Mouse (Mus musculus): Measurements from ENCODE around the gene Zfp526. TPM values are rescaled to one million over a fixed set of nuclear protein-coding genes. Genes with fewer than 3 reads are reported as not detected.

Gene Zfp526
- total and polyA plus RNA-seq, 3 experiments: 2.2 to 7.0 (median 6.5) TPM

- peaks cover 16 to 64% of the 10 kb centered on the region in 2 experiments for H3K36me3 ChIP-seq (replicated peaks in 1 of 2; ENCODE audit: control insufficient read depth in 1 of 2, insufficient read depth in 1 of 2, low read length in 1 of 2)
Observed at GRCm38 (mm10) chr7:25203624-25204023, 17.6 kb upstream of the Zfp526 start.

DNA sequence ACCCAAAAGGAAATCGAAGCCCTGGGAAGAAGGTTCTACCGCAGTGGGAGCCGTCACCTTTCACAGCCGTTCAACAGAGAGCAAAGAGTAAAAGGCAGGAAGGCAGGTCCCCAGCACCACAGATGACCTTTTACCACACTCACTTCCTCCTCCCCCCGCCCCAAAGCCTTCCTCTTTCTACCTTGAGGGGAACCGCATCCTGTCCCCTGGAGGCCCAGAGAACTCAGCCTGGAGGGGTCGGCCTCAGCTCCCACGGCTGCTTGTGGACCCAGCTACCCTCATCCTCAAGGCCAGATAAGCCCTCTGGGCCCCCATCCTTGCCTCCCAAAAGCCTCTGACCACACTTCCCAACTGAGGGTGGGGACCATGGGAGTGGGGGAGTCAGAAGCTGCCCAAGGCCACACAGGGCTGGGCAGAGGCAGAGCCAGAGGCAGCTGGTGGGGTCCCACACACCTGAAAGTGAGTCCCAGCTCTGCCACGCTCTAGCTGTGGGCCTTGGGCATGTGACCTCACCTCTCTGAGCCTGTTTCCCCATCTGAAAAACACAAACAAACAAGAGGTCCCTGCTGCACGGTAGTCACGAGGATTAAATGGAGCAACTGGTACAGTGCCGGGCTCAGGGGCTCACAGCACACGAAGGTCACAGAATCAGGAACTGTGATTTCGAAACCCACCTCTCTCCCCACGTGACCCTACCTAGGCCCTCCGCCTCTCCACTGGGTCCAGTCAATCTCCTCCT, 15.7 kb upstream of the Zfp526 start:
- H3K4me3 ChIP-seq (replicated peaks in 1 of 3; ENCODE audit: low read depth in 2 of 3, low read length in 2 of 3, poor library complexity in 1 of 3): peak overlapping the region; percentile 27 to 63 (median 41)

More at GRCm38 (mm10) chr7:25203624-25204023, 17.6 kb upstream of the Zfp526 start:
- TF ChIP-seq TCF12 (IDR thresholded peaks at IDR 0.05; ENCODE audit: low read depth, low read length) (no peak), UBTF (IDR thresholded peaks at IDR 0.05; ENCODE audit: low read depth, low read length) (no peak), ZMIZ1 (IDR thresholded peaks at IDR 0.05; ENCODE audit: low read depth, low read length) (no peak), RAD21 (IDR thresholded peaks at IDR 0.05; ENCODE audit: low read depth, low read length) (no peak), ZC3H11A (IDR thresholded peaks at IDR 0.05; ENCODE audit: low read depth, low read length) (no peak)
- Histone ChIP-seq H3K9me3 (replicated peaks; ENCODE audit: low read length) (no peaks in the 10 kb centered on the region), H3K4me3 (replicated peaks in 1 of 3; ENCODE audit: low read depth in 2 of 3, low read length in 2 of 3, poor library complexity in 1 of 3) (no peak overlapping the region), H3K27ac (ENCODE audit: insufficient read depth, low read depth) (no peak overlapping the region), H3K79me2 (replicated peaks; ENCODE audit: control insufficient read depth, extremely low read depth, insufficient read depth, poor library complexity, severe bottlenecking) (no peaks in the 10 kb centered on the region), H3K9ac (ENCODE audit: insufficient read depth, low read depth) (no peak overlapping the region), H3K4me1 (ENCODE audit: control insufficient read depth in 1 of 2, insufficient read depth in 2 of 2) (peaks cover 15 to 42% of the 10 kb centered on the region in 2 experiments), H3K27me3 (replicated peaks) (no peaks in the 10 kb centered on the region), H3K4me2 (ENCODE audit: insufficient read depth, low read depth, poor library complexity, severe bottlenecking) (no peak overlapping the region)
- no peak for DNase-seq (ENCODE audit: extremely low read depth)
- dilution Hi-C loops (cut with MboI; ENCODE audit: extremely low pct_ligation_motif_present, extremely low pct_unique_long_range_greater_than_20kb, low sequenced_read_pairs) (no loop called here), in situ Hi-C loops (cut with MboI; ENCODE audit: low pct_ligation_motif_present, low pct_unique_long_range_greater_than_20kb, low sequenced_read_pairs) (no loop called here)

More for the DNA sequence above, 15.7 kb upstream of the Zfp526 start:
- Histone ChIP-seq H3K4me1 (ENCODE audit: control insufficient read depth in 1 of 2, insufficient read depth in 2 of 2) (peaks cover 23 to 61% of the 10 kb centered on the region in 2 experiments), H3K36me3 (replicated peaks in 1 of 2; ENCODE audit: control insufficient read depth in 1 of 2, insufficient read depth in 1 of 2, low read length in 1 of 2) (peaks cover 28 to 76% of the 10 kb centered on the region in 2 experiments), H3K27ac (ENCODE audit: insufficient read depth, low read depth) (no peak overlapping the region; the same call in 1 of the 2 replicates), H3K9me3 (replicated peaks; ENCODE audit: low read length) (no peaks in the 10 kb centered on the region), H3K4me2 (ENCODE audit: insufficient read depth, low read depth, poor library complexity, severe bottlenecking) (0 out of 2 replicates have a peak overlapping the region, but pooled peaks have one; percentile 17), H3K79me2 (replicated peaks; ENCODE audit: control insufficient read depth, extremely low read depth, insufficient read depth, poor library complexity, severe bottlenecking) (no peaks in the 10 kb centered on the region), H3K27me3 (replicated peaks) (no peaks in the 10 kb centered on the region), H3K9ac (ENCODE audit: insufficient read depth, low read depth) (peak overlapping the region; percentile 31; the same call in 1 of the 2 replicates)
- in situ Hi-C loops (cut with MboI; ENCODE audit: low pct_ligation_motif_present, low pct_unique_long_range_greater_than_20kb, low sequenced_read_pairs) (no loop called here), dilution Hi-C loops (cut with MboI; ENCODE audit: extremely low pct_ligation_motif_present, extremely low pct_unique_long_range_greater_than_20kb, low sequenced_read_pairs) (no loop called here)
- DNase-seq (ENCODE audit: extremely low read depth): peak; percentile 65
- 0 out of 2 replicates have a peak, but pooled peaks have one; percentile 41 for TF ChIP-seq MAZ (IDR thresholded peaks at IDR 0.05; ENCODE audit: low read depth, low read length)
- TF ChIP-seq POLR2AphosphoS2 (IDR thresholded peaks at IDR 0.05; ENCODE audit: low read depth, low read length): no peak
- TF ChIP-seq USF1 (IDR thresholded peaks at IDR 0.05; ENCODE audit: low read depth, low read length): peak; percentile 49
- TF ChIP-seq TBP (conservative IDR thresholded peaks at IDR 0.05; ENCODE audit: low read depth, low read length): no peak
- no peak for TF ChIP-seq IRF4 (IDR thresholded peaks at IDR 0.05; ENCODE audit: low read depth, low read length)
- TF ChIP-seq EP300 (IDR thresholded peaks at IDR 0.05; ENCODE audit: low read length): peak; percentile 49
- TF ChIP-seq E2F4 (IDR thresholded peaks at IDR 0.05; ENCODE audit: insufficient replicate concordance, low read depth, low read length): no peak
- no peak for TF ChIP-seq MAFK (IDR thresholded peaks at IDR 0.05; ENCODE audit: insufficient replicate concordance, low read length)
- TF ChIP-seq ELF1 (IDR thresholded peaks at IDR 0.05; ENCODE audit: low read depth, low read length): peak; percentile 69; the same call in 1 of the 2 replicates
- no peak for TF ChIP-seq ZNF384 (IDR thresholded peaks at IDR 0.05; ENCODE audit: low read depth, low read length)
- no peak for TF ChIP-seq ZMIZ1 (IDR thresholded peaks at IDR 0.05; ENCODE audit: low read depth, low read length)
- TF ChIP-seq BHLHE40 (IDR thresholded peaks at IDR 0.05; ENCODE audit: low read depth, low read length): no peak
- 0 out of 2 replicates have a peak, but pooled peaks have one; percentile 18 for TF ChIP-seq TCF12 (IDR thresholded peaks at IDR 0.05; ENCODE audit: low read depth, low read length)
- no peak for TF ChIP-seq GABPA (IDR thresholded peaks at IDR 0.05; ENCODE audit: insufficient replicate concordance, low read depth, low read length)
- TF ChIP-seq ZC3H11A (IDR thresholded peaks at IDR 0.05; ENCODE audit: low read depth, low read length): no peak
- no peak for TF ChIP-seq KAT2A (IDR thresholded peaks at IDR 0.05; ENCODE audit: insufficient replicate concordance, low read length)
- no peak for TF ChIP-seq CHD1 (IDR thresholded peaks at IDR 0.05; ENCODE audit: low read depth, low read length)
